Mouse (Mus musculus): Measurements from ENCODE around the gene Ezh1.

The Ezh1 gene

DNA sequence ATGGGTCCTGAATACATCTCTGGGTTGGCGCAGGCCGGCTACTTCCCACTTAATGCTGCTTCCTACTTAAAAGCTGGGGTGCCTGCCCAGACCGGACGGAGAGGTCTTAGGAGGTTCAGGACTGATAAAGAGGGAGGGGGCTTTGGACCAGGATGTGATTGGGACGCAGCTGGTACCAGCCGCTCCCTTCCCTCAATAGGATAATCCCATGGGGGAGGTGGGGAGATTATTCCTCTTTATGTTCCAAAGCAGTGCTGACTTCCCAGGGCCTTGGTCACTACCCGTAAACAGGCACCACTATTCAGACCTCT, 20.4 kb upstream of the Ezh1 start:
- DNase-seq (ENCODE audit: extremely low read depth, low read depth) = no peak

DNA sequence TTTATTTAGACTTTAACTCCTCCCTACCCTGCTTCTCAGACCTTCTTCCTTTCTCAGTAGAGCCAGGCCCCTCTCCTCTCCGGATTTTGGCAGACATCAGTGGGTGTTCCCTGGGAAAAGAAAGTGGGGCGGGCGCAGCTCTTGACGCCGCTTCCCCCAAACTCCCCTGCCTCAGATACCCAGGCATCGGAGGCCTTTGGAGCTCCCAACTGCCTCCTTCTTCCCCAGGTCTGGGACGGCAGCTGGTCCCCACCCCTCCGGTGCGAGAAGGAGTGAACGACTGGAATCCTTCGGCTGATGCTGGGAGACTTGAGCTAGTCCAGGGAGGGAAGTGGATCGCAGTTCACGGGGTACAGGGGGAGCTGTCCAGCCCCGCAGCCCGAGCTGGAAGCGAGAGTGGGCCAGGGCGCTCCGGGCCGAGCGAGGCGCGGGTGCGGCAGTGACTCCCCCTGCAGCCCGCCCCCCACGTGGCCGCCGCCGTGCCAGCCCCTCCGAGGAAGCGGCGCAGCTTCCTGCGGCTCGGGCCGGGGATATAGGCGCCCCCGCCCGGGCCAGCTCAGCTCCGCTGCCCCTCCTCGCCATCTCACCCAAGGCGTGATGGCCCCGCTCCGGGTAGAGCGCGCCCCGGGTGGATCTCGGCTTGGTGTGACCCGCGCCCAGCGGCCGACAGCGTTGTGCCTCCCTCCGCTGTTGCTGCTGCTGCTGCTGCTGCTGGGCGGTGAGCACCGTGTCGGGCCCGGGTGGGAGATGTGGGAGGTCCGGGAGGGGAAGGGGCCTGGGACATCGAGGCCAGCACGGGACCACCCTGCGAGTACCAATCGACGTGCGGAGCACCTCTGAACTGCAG, 19.8 kb upstream of the Ezh1 start, which contains the start of gene Ramp2:
Gene Ramp2, plus strand, starts transcription at position 174 of the 847 bp plus-strand sequence.
- DNase-seq (ENCODE audit: extremely low read depth, low read depth) = no peak

DNA sequence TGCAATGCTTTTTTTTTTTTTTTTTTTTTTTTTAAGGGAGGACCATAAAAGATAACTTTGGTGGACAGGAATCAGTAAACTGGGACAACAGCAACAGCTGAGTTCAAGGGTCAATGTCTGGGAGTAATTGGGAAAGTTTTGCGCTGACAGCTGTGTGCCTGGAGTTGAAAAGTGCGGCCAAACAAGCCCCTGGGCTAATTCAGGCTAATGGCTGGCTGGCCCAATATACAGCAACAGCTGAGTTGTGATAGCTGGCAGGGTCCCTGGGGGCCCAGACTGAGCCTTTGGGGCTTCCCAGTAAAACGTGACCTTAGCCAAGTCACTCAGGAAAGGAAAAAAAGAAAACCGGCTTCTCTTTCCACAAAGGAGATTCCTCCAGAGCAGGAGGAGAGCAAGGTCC, 18.8 kb upstream of the Ezh1 start:
- DNase-seq (ENCODE audit: extremely low read depth, low read depth) = no peak

DNA sequence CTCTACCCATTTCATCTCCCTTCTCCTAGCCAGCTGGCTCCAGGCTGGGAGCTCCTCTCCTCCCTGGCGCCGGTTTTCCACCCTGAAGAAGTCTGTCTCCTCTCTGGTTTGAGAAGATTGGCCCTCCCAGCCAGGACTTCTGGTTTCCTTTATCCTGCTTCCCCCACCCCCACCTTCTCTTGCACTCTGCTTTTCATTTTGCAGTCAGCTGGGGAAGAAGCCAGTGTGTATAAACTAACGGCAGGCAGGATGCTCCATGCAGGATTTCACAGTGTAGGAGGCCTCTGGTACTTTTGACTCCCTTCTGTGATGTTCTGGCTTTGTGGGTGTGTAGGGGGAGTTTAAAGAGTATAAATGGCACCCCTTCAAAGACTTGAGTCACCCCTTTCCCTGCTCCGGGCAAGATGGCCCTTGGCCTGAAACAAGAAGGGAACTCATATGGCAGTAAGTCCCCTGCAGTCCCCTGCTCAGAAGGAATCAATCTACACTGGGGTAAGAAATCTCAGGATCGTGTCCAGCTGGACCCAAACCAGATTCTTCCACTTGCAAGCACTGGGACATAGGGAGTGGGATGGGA, 11.9 kb upstream of the Ezh1 start:
- DNase-seq (ENCODE audit: extremely low read depth, low read depth) = no peak

DNA sequence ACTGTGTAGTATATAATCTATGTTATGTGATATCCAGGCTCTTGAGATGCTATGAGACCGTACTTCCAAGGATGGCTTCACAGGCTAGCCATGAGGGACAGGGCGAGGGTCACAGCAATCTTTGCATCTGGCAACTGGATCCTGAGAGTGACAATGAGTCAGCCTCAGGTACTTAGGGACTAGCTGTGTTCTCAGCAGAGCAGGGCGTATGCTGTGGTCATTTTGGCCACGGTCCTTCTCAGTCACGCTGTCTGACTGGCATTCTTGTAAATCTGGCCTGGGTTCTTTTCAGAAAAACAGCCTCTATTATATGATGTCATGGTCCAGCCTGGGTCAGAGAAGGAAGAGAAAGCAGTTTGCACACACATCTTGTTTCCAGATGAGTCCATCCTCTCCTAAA, 10.5 kb upstream of the Ezh1 start:
- DNase-seq (ENCODE audit: extremely low read depth, low read depth) = no peak

DNA sequence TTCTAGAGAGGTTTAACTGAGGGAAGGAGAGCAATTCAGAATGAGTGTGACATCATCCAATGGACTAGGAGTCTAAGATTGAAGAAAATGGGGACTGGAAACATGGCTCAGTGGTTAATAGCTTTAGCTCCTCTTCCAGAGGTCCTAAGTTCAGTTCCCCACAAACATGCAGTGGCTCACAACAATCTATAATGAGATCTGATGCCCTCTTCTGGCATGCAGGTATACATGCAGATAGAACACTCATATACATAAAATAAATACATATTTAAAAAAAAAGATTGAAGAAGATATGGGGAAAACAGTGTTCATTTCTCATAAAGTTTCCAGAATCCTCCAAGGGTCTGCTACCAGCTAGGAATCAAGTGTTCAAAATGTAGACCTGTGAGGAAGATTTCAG, 9.2 kb upstream of the Ezh1 start:
- DNase-seq (ENCODE audit: extremely low read depth, low read depth) = no peak

DNA sequence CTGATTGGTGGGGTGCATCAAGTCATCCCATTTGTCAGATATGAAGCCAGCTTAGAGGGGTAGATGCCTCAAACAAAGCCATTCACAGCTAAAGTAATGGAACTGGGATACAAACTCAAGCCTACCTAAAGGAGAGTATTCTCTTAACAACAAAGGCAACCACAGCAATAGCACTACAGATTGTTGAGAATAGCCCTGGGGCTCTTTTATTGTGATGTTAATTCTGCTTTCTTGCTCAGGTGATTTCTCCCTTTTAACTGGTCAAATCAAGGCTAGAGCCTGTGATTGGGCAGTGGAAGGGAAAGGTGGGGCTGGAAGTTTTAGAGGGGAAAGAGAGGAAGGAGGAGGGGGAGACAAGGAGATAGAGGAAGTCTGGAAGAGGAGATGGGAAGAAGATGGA, 7.9 kb upstream of the Ezh1 start:
- no peak for DNase-seq (ENCODE audit: extremely low read depth, low read depth)

DNA sequence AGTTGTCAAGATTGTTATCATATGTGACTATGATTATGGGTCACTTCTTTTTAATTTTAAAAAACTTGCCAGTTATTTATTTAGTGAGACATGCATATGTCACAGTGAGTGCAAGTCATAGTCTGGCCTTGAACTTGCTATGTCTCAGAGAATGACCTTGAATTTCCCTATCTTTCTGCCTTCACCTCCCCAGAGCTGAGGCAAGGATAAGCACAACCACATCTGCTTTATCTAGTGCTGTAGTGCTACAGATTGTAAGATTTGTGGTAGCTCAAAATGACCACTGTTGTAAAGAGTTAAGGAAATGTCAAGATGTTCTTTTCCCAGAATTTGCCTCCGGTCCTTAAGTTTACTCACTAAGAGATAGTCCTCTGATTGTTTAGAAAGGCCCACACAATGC, 7.0 kb upstream of the Ezh1 start:
- DNase-seq (ENCODE audit: extremely low read depth, low read depth) = no peak

DNA sequence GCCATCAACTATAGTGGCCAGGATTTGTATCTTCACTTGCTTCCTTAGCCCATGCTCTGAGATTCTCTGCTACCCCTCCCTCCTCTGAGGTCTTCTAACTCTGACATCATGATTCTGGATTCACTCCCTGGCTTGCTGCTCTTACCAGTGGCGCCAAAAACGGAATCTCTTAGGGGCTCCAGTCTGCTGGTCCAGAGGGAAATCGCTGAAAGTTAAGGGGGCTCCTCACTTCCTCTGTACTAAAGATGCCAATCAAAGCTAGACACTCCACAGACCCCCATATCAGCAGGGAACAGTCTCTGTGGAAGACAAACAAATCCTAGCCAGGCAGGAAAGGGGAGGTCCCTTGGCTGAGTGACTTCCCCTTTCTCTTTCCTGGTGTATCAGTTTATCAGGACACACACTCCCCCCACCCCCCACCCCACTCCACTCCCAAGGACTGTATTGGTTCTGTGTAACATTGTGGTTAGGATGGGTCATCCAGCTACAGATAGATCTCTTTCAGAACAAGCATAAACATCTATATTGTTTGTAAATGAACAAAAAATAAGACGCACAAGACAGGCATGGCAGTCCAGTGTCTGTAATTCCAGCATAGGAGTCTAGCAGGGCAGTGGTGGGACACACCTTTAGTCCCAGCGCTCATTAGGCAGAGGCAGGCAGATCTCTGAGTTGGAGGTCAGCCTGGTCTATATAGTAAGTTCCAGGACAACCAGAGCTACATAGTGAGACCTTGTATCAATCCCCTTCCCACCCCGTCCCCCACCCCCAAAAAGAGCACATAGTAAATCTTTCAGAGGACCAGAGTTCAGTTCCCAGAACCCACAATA, 6.0 kb upstream of the Ezh1 start:
- peak; percentile 78 for DNase-seq (ENCODE audit: extremely low read depth, low read depth)

DNA sequence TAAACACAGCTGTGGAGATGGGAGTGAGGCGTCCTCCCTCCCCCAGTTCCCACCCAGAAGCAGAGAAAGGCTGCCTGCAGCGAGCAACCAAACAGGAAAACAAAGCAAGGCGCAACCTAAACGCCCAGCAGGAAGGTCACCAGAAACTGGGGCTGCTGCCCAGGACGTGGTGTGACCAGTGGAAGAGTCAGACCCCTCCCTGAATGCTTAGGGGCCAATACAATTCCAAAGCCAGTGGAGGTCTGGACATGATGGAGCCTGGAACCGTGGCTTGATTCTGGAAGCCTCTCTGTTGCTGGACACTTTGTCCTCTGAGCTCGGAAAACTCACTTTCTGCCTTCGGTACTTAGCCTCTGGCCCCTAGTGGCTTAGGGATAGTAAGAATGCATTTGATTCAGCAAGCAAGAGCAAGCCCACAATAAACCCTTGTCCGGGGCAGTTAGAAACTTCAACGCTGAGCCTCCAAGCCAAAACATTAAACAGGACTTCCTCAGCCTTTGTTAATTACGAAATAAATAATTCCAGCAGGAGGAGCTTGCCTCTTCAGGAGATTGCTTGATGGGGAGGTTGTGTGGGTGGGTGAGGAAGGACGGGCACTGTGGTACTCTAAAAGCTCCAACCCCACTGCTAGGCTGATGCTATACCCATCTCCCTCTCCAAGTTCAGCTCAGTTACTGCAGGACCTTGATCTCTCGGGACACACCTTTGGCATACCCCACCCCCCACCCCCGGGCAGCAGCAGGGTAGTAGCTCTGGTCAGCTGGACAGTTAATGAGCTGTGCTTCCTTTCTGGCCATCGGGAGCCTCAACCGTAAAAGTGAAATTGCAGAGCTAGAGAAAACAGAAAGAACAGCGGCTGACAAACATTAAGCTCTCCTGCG, 5.0 kb upstream of the Ezh1 start:
- DNase-seq (ENCODE audit: extremely low read depth, low read depth) = no peak

DNA sequence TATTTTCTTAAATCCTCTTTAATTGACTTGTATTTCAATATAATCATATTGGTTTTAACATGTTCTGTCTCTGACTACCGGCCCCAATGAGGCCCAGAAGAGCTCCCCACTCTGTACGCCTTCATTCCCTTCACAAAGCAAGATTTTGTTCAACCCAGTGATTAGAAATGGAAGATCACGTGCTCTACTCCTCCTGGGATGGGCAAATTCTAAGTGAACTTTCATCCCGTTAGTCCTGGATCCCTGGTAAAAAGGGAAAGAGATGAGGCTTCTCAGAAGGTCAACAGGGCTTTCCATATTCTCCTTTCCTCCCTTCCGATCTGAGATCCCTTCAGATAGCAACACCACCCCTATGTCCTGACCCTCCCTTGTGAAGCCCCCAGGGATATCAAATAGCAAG, 4.3 kb upstream of the Ezh1 start:
- no peak for DNase-seq (ENCODE audit: extremely low read depth, low read depth)

DNA sequence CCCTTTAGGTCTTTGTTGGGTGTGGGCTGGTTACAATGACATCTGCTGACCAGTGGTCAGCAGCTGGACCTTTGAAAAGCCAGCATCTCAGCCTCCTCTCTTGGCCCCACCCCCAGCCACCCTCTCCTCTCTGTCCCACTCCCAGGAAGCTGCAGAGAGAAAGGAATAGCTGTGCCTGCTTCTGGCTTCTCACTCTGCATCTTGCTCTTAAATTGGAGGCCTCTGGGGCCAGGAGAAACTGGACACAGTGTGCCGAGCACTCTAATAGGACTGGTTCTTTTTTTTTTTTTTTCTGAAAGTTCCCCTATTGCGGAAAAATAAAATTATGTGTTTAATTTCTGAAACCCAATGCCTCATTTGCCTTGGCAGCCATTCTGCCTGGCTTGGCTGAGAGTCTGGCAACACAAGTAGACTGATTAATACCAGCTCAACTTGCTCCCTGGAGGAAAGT, 3.8 kb upstream of the Ezh1 start:
- DNase-seq (ENCODE audit: extremely low read depth, low read depth) = no peak

DNA sequence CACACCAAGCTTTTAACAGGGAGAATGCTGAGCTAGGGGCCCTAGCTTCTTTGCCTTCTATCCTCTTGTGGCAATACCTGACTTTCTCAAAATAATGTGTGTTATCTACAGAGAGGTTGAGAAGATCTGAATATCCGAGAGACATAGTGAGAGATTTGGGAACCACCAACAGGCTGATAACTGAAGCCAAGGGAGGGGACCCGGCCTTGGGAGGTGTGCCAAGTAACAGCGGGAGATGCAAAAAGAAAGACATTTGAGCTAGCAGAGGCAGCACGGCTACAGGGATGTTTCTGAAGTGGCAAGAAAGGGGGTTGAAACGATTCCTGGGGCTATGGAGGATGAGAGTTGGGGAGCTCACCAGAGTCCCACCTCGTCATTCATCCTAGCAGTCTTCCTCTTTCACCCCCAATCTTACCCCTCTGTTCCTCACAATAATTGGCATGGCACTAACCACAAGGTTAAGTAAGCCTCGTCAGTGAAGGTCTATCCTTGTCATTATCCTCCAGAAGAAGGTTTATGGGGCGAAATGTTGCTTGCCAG, 3.2 kb upstream of the Ezh1 start:
- no peak for DNase-seq (ENCODE audit: extremely low read depth, low read depth)

DNA sequence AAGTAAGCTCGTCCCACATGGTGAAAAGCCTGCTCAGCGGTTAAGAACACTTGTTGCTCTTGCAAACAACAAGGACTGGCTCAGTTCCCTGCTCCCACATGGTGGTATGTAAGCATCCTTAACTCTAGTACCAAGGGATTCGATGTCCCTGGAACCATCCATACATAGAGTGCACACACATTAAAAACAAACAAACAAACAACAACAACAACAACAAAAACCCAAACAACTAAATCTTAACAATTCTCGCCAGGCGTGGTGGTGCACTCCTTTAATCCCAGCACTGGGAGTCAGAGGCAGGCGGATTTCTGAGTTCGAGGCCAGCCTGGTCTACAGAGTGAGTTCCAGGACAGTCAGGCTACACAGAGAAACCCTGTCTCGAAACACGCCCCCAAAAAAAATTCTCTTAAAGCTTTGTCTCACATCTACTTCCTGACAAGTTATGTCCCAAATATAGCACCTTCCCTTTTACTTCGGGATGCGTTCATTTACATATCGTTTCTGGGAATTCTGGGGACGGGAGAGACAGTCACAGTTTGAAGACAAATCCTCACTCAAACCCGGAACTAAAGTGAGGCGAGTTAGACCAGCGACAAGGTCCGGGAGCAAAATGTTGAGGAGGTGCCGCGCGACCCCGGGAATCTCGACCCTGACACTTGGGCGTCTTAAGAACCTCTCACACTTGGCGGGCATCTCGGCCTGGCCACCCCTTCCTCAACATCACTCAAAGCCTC, 765 bp downstream of the Ezh1 start:
- no peak for DNase-seq (ENCODE audit: extremely low read depth, low read depth)

DNA sequence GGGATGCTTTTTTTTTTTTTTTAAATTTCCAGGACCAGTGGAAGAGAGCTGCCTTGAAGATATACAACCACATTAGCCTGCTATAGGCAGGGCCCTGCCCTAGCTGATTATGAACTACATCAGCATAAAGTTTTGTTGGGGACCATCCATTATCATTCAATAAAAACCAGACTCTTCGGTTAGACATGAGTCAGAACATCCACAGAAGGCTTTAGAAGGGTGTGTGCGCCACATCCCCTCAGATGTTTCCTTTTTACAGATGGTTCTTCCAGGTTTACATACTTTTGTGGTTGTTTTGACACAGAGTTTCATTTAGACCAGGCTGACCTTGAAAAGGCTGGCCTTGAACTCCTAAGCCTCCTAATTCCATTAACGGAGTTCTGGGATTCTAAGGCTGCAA, 1.9 kb downstream of the Ezh1 start:
- no peak for DNase-seq (ENCODE audit: extremely low read depth, low read depth)

DNA sequence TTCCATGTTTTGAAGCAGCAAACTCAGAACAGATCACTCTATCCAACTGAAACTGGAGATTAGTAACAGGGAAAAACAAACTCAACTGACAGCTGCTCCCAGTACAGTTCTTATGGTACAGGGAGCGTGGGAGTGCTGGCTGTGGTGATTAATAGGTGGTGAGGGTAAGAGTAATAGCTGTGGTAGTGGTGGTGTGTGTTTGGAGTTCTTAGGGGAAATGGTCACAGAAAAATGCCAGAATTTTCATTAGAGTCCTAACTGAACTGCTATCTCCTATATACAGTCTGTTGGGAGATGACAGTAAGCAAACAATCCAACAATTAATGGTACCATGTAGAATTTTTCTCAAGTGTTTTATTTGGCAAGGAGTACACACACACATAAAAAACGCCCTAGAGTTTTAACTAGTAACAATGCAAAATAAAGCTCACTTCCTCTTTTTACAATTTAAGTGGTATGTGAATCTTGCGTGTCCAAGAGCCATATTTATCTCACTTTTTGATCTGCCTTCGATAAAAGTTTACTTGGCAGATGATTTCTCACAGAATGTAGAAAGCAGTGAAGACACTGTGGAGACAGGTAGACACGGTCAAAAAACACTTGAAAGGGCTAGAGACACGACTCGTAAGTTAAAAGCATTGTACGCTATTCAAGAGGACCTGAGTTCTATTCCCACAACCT, 4.8 kb downstream of the Ezh1 start:
- DNase-seq (ENCODE audit: extremely low read depth, low read depth) = peak; percentile 33

DNA sequence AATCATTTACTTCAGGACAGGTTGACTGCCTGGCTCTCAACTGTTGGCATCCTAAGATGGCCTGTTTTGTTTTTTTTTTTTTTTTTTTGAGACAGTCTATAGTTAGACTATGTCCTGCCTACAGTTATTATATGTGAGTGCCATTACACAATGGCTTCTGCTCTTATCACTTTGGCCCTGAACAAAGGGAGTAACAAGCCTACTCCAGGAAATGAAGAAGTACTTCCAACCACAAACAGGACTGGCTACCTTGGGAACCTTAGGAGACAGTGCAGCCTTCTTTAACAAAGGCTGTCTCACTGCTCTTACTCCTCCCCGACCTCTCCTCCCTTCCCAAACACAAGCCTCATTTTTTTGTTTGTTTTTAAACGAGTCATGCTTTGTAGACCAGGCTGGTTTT, 5.4 kb downstream of the Ezh1 start:
- DNase-seq (ENCODE audit: extremely low read depth, low read depth) = peak; percentile 23

DNA sequence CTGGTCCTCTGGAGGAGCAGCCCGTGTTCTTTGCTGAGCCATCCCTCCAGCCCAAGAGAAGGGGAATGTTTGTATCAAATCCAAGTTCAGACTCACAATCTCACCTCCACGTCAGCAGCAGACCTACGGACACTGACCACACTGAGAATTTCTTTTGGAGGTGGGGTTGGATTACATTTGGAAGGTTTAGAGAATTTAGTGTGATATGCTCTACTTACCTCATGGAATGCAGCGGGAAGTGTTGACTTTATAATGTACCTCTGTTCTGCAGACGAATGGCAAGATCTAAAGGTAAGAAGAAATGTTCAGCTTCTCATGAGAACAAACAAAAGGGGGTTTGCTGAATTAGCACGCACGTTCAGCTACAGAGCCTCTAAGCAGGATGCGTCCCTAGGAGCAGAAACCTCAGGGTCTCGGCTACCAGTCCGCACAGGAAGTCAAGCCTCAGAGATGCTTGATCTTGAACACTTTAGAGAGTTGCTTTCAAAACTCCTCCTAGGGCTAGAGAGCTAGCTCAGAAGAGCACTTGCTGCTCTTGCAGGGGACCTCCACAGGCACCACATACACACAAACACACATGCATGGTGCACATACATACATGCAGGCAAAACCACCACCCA, 7.7 kb downstream of the Ezh1 start:
- no peak for DNase-seq (ENCODE audit: extremely low read depth, low read depth)

DNA sequence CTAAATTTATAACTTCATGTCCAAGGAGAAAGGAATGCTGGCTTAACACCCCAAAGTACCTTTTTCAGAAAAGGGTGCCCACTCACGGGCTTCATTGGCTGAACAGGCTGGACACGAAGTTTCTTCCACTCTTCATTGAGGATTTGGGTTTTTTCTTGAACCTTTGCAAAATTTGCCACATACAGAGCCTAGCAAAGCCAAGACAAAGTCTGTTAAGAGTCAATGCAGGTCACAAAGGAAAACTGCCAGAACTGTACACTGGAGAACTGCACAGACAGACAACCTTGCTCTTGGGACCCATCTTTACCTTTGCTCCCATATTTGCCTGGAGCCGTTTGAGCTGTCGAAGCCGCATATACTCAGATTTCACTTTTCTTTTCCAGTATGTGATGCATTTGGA, 9.3 kb downstream of the Ezh1 start:
- no peak for DNase-seq (ENCODE audit: extremely low read depth, low read depth)
